18 mouse cellular contexts compared by ENCODE assay signal in the genomic region with DNA sequence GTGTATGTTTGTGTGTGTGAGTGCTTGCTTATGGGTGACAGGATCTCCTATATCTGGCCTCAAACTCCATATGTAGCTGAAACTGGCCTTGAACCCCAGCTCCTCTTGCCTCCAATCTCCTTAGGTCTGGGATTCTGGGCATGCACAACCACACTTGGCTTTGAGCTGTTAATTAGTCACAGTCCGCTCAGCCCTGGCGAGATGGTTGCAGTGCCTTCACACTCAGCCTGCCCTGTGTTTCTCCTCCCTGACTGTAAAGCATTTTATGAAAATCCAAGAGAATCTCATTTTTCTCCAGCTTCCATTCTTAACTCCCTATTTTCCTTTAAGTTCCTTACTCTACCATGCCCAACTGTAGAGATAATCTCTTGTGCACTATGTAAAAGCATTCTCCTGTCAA.
"Had no signal": no experiment of that assay in that cellular context is flagged by ENCODE, and none has a peak within 500 bp of the region (broad histone marks: within the 10 kb centered on the region; RNA-seq: fewer than 3 reads in every experiment).

No protein-coding gene starts in this region.

- H3K27me3 ChIP-seq: midbrain, embryonic 13.5 days; midbrain, embryonic 15.5 days; neural tube, embryonic 13.5 days; neural tube, embryonic 15.5 days had no signal

- H3K4me1 ChIP-seq: midbrain, embryonic 13.5 days; midbrain, embryonic 15.5 days; neural tube, embryonic 15.5 days had no signal

- ATAC-seq: midbrain, embryonic 13.5 days; midbrain, embryonic 15.5 days had no signal

- H3K36me3 ChIP-seq: midbrain, embryonic 10.5 days; midbrain, embryonic 13.5 days; midbrain, embryonic 15.5 days; neural tube, embryonic 13.5 days; neural tube, embryonic 15.5 days had no signal

- DNase-seq: lung, adult 18-20 months; lung, embryonic 14.5 days; lung, postnatal 10 days; lung, postnatal 4 days; retina, postnatal 1 day; right cerebral cortex, adult 18-20 months; right cerebral cortex, postnatal 25 days; right cerebral cortex, postnatal 4 days; spleen, adult 18-20 months; thymus, adult 18-20 months; thymus, postnatal 14 days; thymus, postnatal 36 days had no signal

- H3K9me3 ChIP-seq: midbrain, embryonic 10.5 days; midbrain, embryonic 13.5 days; midbrain, embryonic 15.5 days; neural tube, embryonic 13.5 days; neural tube, embryonic 15.5 days had no signal

- H3K4me2 ChIP-seq: lung, embryonic 14.5 days; midbrain, embryonic 13.5 days; midbrain, embryonic 15.5 days; neural tube, embryonic 13.5 days; neural tube, embryonic 15.5 days had no signal

- H3K27ac ChIP-seq: midbrain, embryonic 10.5 days; midbrain, embryonic 13.5 days; midbrain, embryonic 15.5 days; neural tube, embryonic 13.5 days; neural tube, embryonic 15.5 days had no signal

- H3K9ac ChIP-seq: lung, embryonic 14.5 days; midbrain, embryonic 13.5 days; midbrain, embryonic 15.5 days; neural tube, embryonic 13.5 days; neural tube, embryonic 15.5 days had no signal

- H3K4me3 ChIP-seq: midbrain, embryonic 10.5 days; midbrain, embryonic 13.5 days; midbrain, embryonic 15.5 days; myocyte; neural tube, embryonic 13.5 days; neural tube, embryonic 15.5 days had no signal
